Mouse (Mus musculus) embryonic facial prominence, embryonic 15.5 days (tissue): ENCODE data around the gene Ust. TPM values are rescaled to one million over a fixed set of nuclear protein-coding genes. Genes with fewer than 3 reads are reported as not detected.

Experiments
- ATAC-seq: fragments of 200-750 bp; cut with Nextera tagmentation; 2 replicates; pipeline ENCODE4 v1.8.0; 2017; ENCODE audit warnings: low read depth, moderate TSS enrichment; ENCODE audit not compliant: insufficient number of reproducible peaks, low FRiP score, low TSS enrichment
- H3K27ac ChIP-seq: fragments of 300-500 bp; sonication (generic); replicated peaks from 2 replicates; pipeline ENCODE4 v1.5.1; 2015; ENCODE audit warnings: mild to moderate bottlenecking, inconsistent platforms
- H3K27me3 ChIP-seq: fragments of 300-500 bp; sonication (generic); 2 replicates; pipeline ENCODE4 v1.6.1; 2015; ENCODE audit warnings: inconsistent platforms
- H3K36me3 ChIP-seq: fragments of 300-500 bp; sonication (generic); 2 replicates; pipeline ENCODE4 v1.6.1; 2015; ENCODE audit warnings: mild to moderate bottlenecking, inconsistent platforms
- H3K4me1 ChIP-seq: fragments of 300-500 bp; sonication (generic); 2 replicates; pipeline ENCODE4 v1.6.1; 2015; ENCODE audit warnings: inconsistent platforms
- H3K4me2 ChIP-seq: fragments of 300-500 bp; sonication (generic); replicated peaks from 2 replicates; pipeline ENCODE4 v1.6.1; 2015; ENCODE audit warnings: mild to moderate bottlenecking, inconsistent platforms
- H3K4me3 ChIP-seq: fragments of 300-500 bp; sonication (generic); replicated peaks from 2 replicates; pipeline ENCODE4 v1.5.1; 2015; ENCODE audit warnings: mild to moderate bottlenecking, inconsistent platforms
- H3K9ac ChIP-seq: fragments of 300-500 bp; sonication (generic); 2 replicates; pipeline ENCODE4 v1.6.1; 2015; ENCODE audit warnings: inconsistent platforms
- H3K9me3 ChIP-seq: fragments of 300-500 bp; sonication (generic); replicated peaks from 2 replicates; pipeline ENCODE4 v1.6.1; 2016; ENCODE audit warnings: inconsistent platforms
- WGBS: fragments of 180-500 bp; shearing (Covaris S2); methylation state at CpG from one replicate; pipeline ENCODE4 v1.1.7; 2015; 5-methylcytosine and 5-hydroxymethylcytosine counted together
- polyA plus RNA-seq: library from polyadenylated mRNA; unstranded; fragments of >200 nt; fragmentation: Nextera tagmentation; extraction: Ambion mirVana; gene quantifications from 2 replicates; pipeline ENCODE4 v1.2.1, GENCODE M21; 2015

The Ust gene
- polyA plus RNA-seq, 1 experiment from 2014 or later = 12.0 TPM

DNA sequence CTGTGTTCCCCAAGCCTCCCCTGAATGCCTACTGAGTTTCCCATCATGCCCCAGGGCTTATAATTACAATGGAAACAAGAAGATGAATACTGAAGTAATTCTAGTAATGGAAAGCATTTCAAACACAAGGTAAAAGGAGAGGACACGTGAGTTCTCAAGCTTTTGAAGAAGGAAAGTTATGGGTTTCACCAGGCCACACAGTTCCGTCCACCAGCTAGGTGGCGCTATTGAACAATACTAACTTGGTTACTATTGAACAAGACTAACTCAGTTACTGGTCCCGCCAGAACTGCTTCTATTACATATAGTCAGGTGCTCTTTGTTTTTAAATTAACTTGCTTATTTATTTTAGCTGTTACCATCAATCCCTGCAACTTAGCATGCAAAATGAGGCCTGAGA is 276.3 kb downstream of the Ust start:
- peaks cover 9% of the 10 kb centered on the region for H3K36me3 ChIP-seq
- H3K9me3 ChIP-seq = no peaks in the 10 kb centered on the region
- H3K4me2 ChIP-seq = no peak overlapping the region
- H3K4me3 ChIP-seq = no peak overlapping the region
- H3K27ac ChIP-seq = no peak overlapping the region
- ATAC-seq = no peak
- H3K4me1 ChIP-seq = no peaks in the 10 kb centered on the region
- 14% methylated on average over 4 of the region's 4 CpGs for WGBS
- no peaks in the 10 kb centered on the region for H3K27me3 ChIP-seq
- H3K9ac ChIP-seq = no peak overlapping the region

GRCm38 (mm10) chr10:8240703-8241102 is 277.9 kb downstream of the Ust start:
- Histone ChIP-seq H3K4me1 (no peaks in the 10 kb centered on the region), H3K27me3 (no peaks in the 10 kb centered on the region), H3K9me3 (no peaks in the 10 kb centered on the region), H3K9ac (no peak overlapping the region), H3K4me3 (no peak overlapping the region), H3K36me3 (peaks cover 9% of the 10 kb centered on the region), H3K4me2 (no peak overlapping the region), H3K27ac (no peak overlapping the region)
- no peak for ATAC-seq
- WGBS = 70% methylated on average over 3 of the region's 4 CpGs

GRCm38 (mm10) chr10:8240242-8240641 is 278.4 kb downstream of the Ust start:
- 8% methylated on average over 3 of the region's 3 CpGs for WGBS
- no peak for ATAC-seq

GRCm38 (mm10) chr10:8236780-8237571 is 281.6 kb downstream of the Ust start:
- Histone ChIP-seq H3K9me3 (no peaks in the 10 kb centered on the region), H3K27ac (no peak overlapping the region), H3K36me3 (peaks cover 3% of the 10 kb centered on the region; the same call in 1 of the 2 replicates), H3K4me1 (no peaks in the 10 kb centered on the region), H3K27me3 (no peaks in the 10 kb centered on the region), H3K4me3 (no peak overlapping the region), H3K9ac (no peak overlapping the region), H3K4me2 (no peak overlapping the region)
- WGBS = 86% methylated on average over 10 of the region's 10 CpGs
- no peak for ATAC-seq

More at GRCm38 (mm10) chr10:8240242-8240641, 278.4 kb downstream of the Ust start:
- Histone ChIP-seq H3K36me3 (peaks cover 6% of the 10 kb centered on the region), H3K4me3 (no peak overlapping the region), H3K4me2 (no peak overlapping the region), H3K4me1 (no peaks in the 10 kb centered on the region), H3K27ac (no peak overlapping the region), H3K9me3 (no peaks in the 10 kb centered on the region), H3K9ac (no peak overlapping the region), H3K27me3 (no peaks in the 10 kb centered on the region)

DNA sequence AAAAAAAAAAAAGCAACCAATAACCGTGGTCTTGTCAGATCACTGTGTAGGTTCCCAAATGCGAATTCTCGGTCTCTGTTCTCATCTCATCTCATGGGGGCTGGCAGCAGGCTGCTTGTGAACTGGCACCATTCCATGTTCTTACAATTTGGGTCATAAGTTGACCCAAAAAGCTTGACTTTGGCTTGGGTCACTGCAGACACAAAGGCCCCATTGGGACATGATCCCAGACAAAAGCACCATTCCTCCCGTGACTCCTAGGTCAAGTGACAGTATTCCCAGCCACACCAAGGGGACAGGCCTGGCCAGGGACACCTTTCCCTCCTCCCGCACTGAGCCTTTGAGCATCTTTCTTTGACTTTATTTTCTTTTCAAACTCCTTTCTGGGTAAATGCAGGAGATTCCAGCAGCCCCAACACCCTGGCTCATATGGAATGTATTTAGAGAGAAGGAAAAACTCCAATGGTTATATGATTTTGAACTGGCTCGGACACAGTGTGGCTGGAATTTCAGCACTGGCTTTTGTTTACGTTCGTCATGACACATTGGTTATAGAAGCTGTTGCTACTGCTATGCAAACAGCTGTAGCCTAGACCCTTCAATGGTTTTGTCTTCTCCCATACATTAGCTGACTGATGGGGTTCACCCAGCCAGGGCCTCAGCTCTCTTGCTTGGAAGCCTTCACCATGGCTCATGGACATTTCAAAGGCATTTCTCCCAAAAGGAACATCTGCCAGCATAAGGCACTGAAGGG is 285.3 kb downstream of the Ust start:
- ATAC-seq = no peak
- 67% methylated on average over 8 of the region's 8 CpGs for WGBS
- no peaks in the 10 kb centered on the region for H3K27me3 ChIP-seq
- no peak overlapping the region; the same call in 1 of the 2 replicates for H3K27ac ChIP-seq
- peaks cover 15% of the 10 kb centered on the region; the same call in 1 of the 2 replicates for H3K4me1 ChIP-seq
- no peak overlapping the region for H3K4me2 ChIP-seq
- H3K4me3 ChIP-seq = no peak overlapping the region
- H3K9ac ChIP-seq = no peak overlapping the region
- no peaks in the 10 kb centered on the region for H3K9me3 ChIP-seq
- H3K36me3 ChIP-seq = no peaks in the 10 kb centered on the region

- Histone ChIP-seq H3K27me3 (no peaks in the 10 kb centered on the region), H3K4me1 (peaks cover 22% of the 10 kb centered on the region; the same call in 1 of the 2 replicates), H3K4me3 (no peak overlapping the region), H3K9ac (no peak overlapping the region), H3K36me3 (no peaks in the 10 kb centered on the region), H3K27ac (no peak overlapping the region), H3K4me2 (no peak overlapping the region), H3K9me3 (no peaks in the 10 kb centered on the region)
- WGBS = 81% methylated on average over 6 of the region's 6 CpGs
- ATAC-seq = no peak
Observed at GRCm38 (mm10) chr10:8232535-8232934, 286.1 kb downstream of the Ust start.

- no peak for ATAC-seq
- H3K9ac ChIP-seq = no peak overlapping the region
- H3K27me3 ChIP-seq = no peaks in the 10 kb centered on the region
- peak overlapping the region; percentile 71 for H3K27ac ChIP-seq
- no peaks in the 10 kb centered on the region for H3K36me3 ChIP-seq
- peaks cover 22% of the 10 kb centered on the region; the same call in 1 of the 2 replicates for H3K4me1 ChIP-seq
- WGBS = 30% methylated on average over 3 of the region's 3 CpGs
- no peaks in the 10 kb centered on the region for H3K9me3 ChIP-seq
- no peak overlapping the region for H3K4me3 ChIP-seq
- 0 out of 2 replicates have a peak overlapping the region, but pooled peaks have one; percentile 1 for H3K4me2 ChIP-seq
Observed at GRCm38 (mm10) chr10:8228375-8228743, 290.3 kb downstream of the Ust start.

GRCm38 (mm10) chr10:8227705-8228374 is 290.8 kb downstream of the Ust start:
- no peaks in the 10 kb centered on the region for H3K27me3 ChIP-seq
- WGBS = 34% methylated on average over 5 of the region's 5 CpGs
- H3K9ac ChIP-seq = no peak overlapping the region
- H3K4me1 ChIP-seq = peaks cover 22% of the 10 kb centered on the region; the same call in 1 of the 2 replicates
- no peaks in the 10 kb centered on the region for H3K36me3 ChIP-seq
- no peak overlapping the region for H3K4me3 ChIP-seq
- H3K4me2 ChIP-seq = 0 out of 2 replicates have a peak overlapping the region, but pooled peaks have one; percentile 1
- no peaks in the 10 kb centered on the region for H3K9me3 ChIP-seq
- no peak; the same call in 1 of the 2 replicates for ATAC-seq
- H3K27ac ChIP-seq = peak overlapping the region; percentile 71

GRCm38 (mm10) chr10:8226650-8227049 is 292.0 kb downstream of the Ust start:
- Histone ChIP-seq H3K9me3 (no peaks in the 10 kb centered on the region), H3K27ac (no peak overlapping the region), H3K4me3 (no peak overlapping the region), H3K4me1 (peaks cover 22% of the 10 kb centered on the region; the same call in 1 of the 2 replicates), H3K27me3 (no peaks in the 10 kb centered on the region), H3K4me2 (no peak overlapping the region), H3K36me3 (no peaks in the 10 kb centered on the region), H3K9ac (no peak overlapping the region)
- 76% methylated on average over 3 of the region's 3 CpGs for WGBS
- ATAC-seq = no peak

GRCm38 (mm10) chr10:8224641-8225040 is 294.0 kb downstream of the Ust start:
- Histone ChIP-seq H3K27ac (no peak overlapping the region), H3K9ac (no peak overlapping the region), H3K27me3 (no peaks in the 10 kb centered on the region), H3K4me3 (no peak overlapping the region), H3K36me3 (no peaks in the 10 kb centered on the region), H3K4me2 (no peak overlapping the region), H3K9me3 (no peaks in the 10 kb centered on the region), H3K4me1 (peaks cover 14% of the 10 kb centered on the region; the same call in 1 of the 2 replicates)
- WGBS = 80% methylated on average over 2 of the region's 2 CpGs
- ATAC-seq = no peak

GRCm38 (mm10) chr10:8224046-8224445 is 294.6 kb downstream of the Ust start:
- peaks cover 13% of the 10 kb centered on the region; the same call in 1 of the 2 replicates for H3K4me1 ChIP-seq
- H3K27ac ChIP-seq = no peak overlapping the region
- WGBS = 65% methylated on average over 8 of the region's 8 CpGs
- H3K4me3 ChIP-seq = no peak overlapping the region
- no peak for ATAC-seq
- no peaks in the 10 kb centered on the region for H3K27me3 ChIP-seq
- no peak overlapping the region for H3K4me2 ChIP-seq
- no peaks in the 10 kb centered on the region for H3K36me3 ChIP-seq
- H3K9me3 ChIP-seq = no peaks in the 10 kb centered on the region
- H3K9ac ChIP-seq = no peak overlapping the region
